Mouse (Mus musculus) CH12.LX (cell line): ENCODE data around the gene Vps37c.

Experiments
- CTCF ChIP-seq, 2 experiments: IDR thresholded peaks in 1 of 2; conservative IDR thresholded peaks in 1 of 2; 2 replicates each; pipeline ENCODE4 v1.5.1; 2011 to 2012; ENCODE audit warnings: low read depth in 2 of 2, low read length in 2 of 2, improper control_type of control experiment in 1 of 2, inconsistent platforms in 1 of 2, mild to moderate bottlenecking in 1 of 2, moderate library complexity in 1 of 2
- EP300 ChIP-seq: IDR thresholded peaks from 2 replicates; pipeline ENCODE4 v1.6.1; 2011; ENCODE audit warnings: low read length, improper control_type of control experiment
- POLR2A ChIP-seq: IDR thresholded peaks from 2 replicates; pipeline ENCODE4 v1.6.1; 2011; ENCODE audit warnings: low read depth, mild to moderate bottlenecking, improper control_type of control experiment, low read length
- TBP ChIP-seq: conservative IDR thresholded peaks from 2 replicates; pipeline ENCODE4 v1.6.1; 2011; ENCODE audit warnings: low read depth, low read length, improper control_type of control experiment
- USF1 ChIP-seq: IDR thresholded peaks from 2 replicates; pipeline ENCODE4 v1.6.1; 2014; ENCODE audit warnings: low read depth, mild to moderate bottlenecking, inconsistent platforms, low read length, improper control_type of control experiment

GRCm38 (mm10) chr19:10720524-10720923, 32.0 kb downstream of the Vps37c start:
- no peak for TF ChIP-seq EP300
- no peak for TF ChIP-seq POLR2A
- no peak for TF ChIP-seq TBP
- no peak for TF ChIP-seq CTCF (conservative IDR thresholded peaks at IDR 0.05 in 1 of 2, IDR thresholded peaks at IDR 0.05 in 1 of 2; ENCODE audit: low read depth in 2 of 2, low read length in 2 of 2)
- TF ChIP-seq USF1 = no peak
